Mouse (Mus musculus): ENCODE measurements around the gene Dll4. TPM values are rescaled to one million over a fixed set of nuclear protein-coding genes. Genes with fewer than 3 reads are reported as not detected.

Gene Dll4
- polyA plus RNA-seq, 1 experiment from 2014 or later: not detected

DNA sequence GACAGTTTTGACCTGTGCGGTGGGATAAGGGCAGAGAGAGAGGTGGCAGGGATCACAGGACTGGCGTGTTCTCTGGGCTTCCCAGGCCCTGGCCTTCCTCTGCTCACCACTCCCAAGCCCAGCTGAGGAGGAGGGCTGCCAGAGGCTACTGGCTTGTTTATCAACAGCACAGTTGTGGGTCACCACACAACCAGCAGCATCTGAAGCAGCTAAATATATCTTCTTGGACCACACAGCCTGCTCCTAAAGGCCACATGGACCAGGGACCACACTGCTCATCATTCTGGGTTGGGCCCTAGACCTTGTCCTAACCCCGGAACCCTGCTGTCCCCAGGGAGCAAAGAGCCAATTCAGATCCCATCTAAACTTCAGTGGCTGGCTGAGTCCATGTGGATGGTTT lies 39.4 kb downstream of the Dll4 start:
- Histone ChIP-seq H3K36me3 (ENCODE audit: inconsistent target) (0 out of 2 replicates have a peak, but pooled peaks cover 2% of the 10 kb centered on the region), H3K27ac (no peak overlapping the region), H3K79me2 (ENCODE audit: inconsistent target) (no peaks in the 10 kb centered on the region), H3K4me3 (ENCODE audit: inconsistent target) (no peak overlapping the region)
- 97% methylated on average over 3 of the region's 3 CpGs for WGBS (ENCODE audit: missing documents)

DNA sequence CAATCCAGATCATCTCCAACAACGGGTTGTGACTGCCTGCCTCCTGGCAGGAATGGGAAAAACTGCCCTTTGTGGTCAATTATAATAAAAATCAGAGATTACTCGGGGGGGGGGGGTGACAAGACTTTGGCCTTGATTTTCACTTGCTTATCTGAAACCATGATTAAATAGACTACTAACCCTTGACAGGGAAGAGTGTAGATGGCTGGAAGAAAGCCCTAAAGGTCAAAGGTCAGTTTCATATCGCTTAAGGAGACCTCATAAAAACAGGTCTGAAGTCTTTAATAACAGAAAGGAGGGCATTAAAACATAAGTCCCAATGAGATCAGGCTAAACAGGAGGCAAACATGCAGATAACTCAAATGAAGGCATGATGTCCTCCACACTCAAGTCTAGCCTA lies 41.8 kb downstream of the Dll4 start:
- Histone ChIP-seq H3K79me2 (ENCODE audit: inconsistent target) (no peaks in the 10 kb centered on the region), H3K4me3 (ENCODE audit: inconsistent target) (no peak overlapping the region), H3K36me3 (ENCODE audit: inconsistent target) (0 out of 2 replicates have a peak, but pooled peaks cover 9% of the 10 kb centered on the region), H3K27ac (no peak overlapping the region)
- WGBS (ENCODE audit: missing documents): 89% methylated on average over 3 of the region's 3 CpGs

DNA sequence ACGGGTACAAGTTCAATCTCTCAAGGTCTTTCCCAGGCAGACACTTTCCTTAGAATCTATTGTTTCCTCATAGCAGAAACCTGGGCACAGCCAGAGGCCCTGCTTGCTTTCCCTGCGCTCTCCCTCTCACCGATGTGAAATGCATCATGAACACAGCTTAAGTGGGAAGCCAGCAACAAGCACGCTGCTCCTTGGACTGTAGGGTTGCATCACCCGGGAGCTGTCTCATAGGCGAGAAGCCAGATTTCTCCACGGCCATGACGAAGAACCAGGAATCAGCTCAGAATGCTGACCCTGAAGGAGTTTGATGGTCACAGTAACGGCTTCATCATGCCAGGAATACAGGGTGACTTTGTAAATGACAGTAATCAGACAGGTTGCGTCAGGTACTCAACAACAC lies 44.5 kb downstream of the Dll4 start:
- H3K27ac ChIP-seq: no peak overlapping the region
- H3K36me3 ChIP-seq (ENCODE audit: inconsistent target): peaks cover 34% of the 10 kb centered on the region; the same call in 1 of the 2 replicates
- WGBS (ENCODE audit: missing documents): 94% methylated on average over 10 of the region's 10 CpGs
- H3K4me3 ChIP-seq (ENCODE audit: inconsistent target): no peak overlapping the region
- no peaks in the 10 kb centered on the region for H3K79me2 ChIP-seq (ENCODE audit: inconsistent target)

DNA sequence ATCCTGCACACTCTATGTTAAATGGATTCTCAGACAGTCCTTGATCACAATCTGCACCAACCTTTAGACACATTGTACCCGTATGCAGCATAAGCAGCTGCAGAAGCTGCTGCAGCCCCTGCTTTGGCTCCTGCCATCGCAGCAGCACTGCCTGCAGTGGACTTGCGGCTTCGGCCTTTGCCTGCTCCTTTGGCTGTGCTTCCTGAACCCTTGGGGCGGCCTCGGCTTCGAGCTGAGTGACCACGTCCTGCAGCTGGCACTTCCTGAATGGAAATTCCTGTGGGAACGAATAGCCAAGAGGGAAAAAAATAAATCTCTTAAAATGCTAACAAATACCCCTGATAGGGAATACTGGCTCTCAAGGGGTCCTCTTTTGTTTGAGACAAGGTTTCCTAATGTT lies 51.7 kb downstream of the Dll4 start:
- 92% methylated on average over 9 of the region's 9 CpGs for WGBS (ENCODE audit: missing documents)
- H3K36me3 ChIP-seq (ENCODE audit: inconsistent target): peaks cover 95% of the 10 kb centered on the region
- H3K4me3 ChIP-seq (ENCODE audit: inconsistent target): no peak overlapping the region
- no peaks in the 10 kb centered on the region for H3K79me2 ChIP-seq (ENCODE audit: inconsistent target)
- H3K27ac ChIP-seq: no peak overlapping the region

DNA sequence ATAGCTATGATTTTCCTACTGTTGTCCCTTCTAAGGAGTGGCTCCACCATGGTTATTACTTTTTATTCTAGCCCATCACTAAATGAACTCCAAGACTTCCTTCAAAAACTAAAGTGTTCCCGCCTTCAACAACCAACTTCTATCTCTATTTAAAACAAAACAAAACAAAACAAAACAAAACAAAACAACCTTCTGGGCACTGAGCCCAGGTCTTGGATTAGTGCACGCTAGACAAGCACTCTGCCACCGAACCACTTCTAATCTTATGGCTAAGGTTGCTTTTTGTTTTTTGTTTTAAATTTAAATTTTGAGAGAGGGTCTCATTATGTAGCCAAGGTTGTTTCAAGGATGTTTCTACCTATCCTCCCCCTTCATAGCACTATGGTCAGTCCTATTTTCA lies 52.2 kb downstream of the Dll4 start:
- 96% methylated on average over 3 of the region's 3 CpGs for WGBS (ENCODE audit: missing documents)
- Histone ChIP-seq H3K79me2 (ENCODE audit: inconsistent target) (no peaks in the 10 kb centered on the region), H3K27ac (no peak overlapping the region), H3K36me3 (ENCODE audit: inconsistent target) (peaks cover 93% of the 10 kb centered on the region), H3K4me3 (ENCODE audit: inconsistent target) (no peak overlapping the region)

DNA sequence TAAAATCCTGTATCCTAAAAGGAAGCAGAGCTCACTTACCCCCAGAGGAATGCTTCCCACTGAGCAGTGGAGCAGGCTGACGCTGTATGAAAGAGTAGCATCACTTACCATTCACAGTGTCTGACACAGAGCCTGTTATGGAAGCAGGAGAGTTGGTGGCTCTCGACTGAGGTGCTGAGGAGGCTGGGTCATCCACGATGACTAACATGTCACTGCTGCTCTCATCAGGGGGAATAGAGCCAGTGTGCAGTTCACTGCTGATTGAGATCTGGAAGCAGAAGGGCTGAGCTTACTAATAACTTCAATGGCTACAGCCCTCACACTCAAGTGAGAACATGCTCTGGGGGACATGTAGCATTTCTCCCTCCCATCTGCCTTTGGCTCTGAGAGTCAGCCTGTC lies 53.9 kb downstream of the Dll4 start:
- H3K79me2 ChIP-seq (ENCODE audit: inconsistent target): no peaks in the 10 kb centered on the region
- WGBS (ENCODE audit: missing documents): 89% methylated on average over 3 of the region's 3 CpGs
- no peak overlapping the region for H3K27ac ChIP-seq
- H3K36me3 ChIP-seq (ENCODE audit: inconsistent target): peaks cover 88% of the 10 kb centered on the region
- H3K4me3 ChIP-seq (ENCODE audit: inconsistent target): no peak overlapping the region

Other genes starting within 250 kb of the Dll4 start
- 0.33 to 11.7 TPM (median 3.7 TPM) in 3 replicates for gene Rad51, start 213.0 kb upstream of the Dll4 start, polyA plus RNA-seq (2018)
- 27.9 to 38.8 TPM (median 30.7 TPM) in 3 replicates for gene Rmdn3, start 168.8 kb upstream of the Dll4 start, polyA plus RNA-seq (2018)
- gene Gchfr, start 158.0 kb upstream of the Dll4 start, polyA plus RNA-seq (2018): 0.47 TPM in 1 of 3 replicates, not detected in the others
- not detected in 3 replicates for gene Gm14137, start 151.3 kb upstream of the Dll4 start, polyA plus RNA-seq (2018)
- gene Zfyve19, start 117.2 kb upstream of the Dll4 start, polyA plus RNA-seq (2018): 19.2 to 23.2 TPM (median 20.3 TPM) in 3 replicates
- gene Dnajc17, start 117.0 kb upstream of the Dll4 start, polyA plus RNA-seq (2018): 14.2 to 28.9 TPM (median 14.3 TPM) in 3 replicates
- not detected in 3 replicates for gene Ppp1r14d, start 95.9 kb upstream of the Dll4 start, polyA plus RNA-seq (2018)
- 0.32 to 0.56 TPM (median 0.54 TPM) in 3 replicates for gene Spint1, start 88.4 kb upstream of the Dll4 start, polyA plus RNA-seq (2018)
- gene Rhov, start 54.5 kb upstream of the Dll4 start, polyA plus RNA-seq (2018): 3.1 to 15.6 TPM (median 13.6 TPM) in 3 replicates
- gene Vps18, start 37.0 kb upstream of the Dll4 start, polyA plus RNA-seq (2018): 37.4 to 56.2 TPM (median 46.6 TPM) in 3 replicates
- gene Chac1, start 25.4 kb downstream of the Dll4 start, polyA plus RNA-seq (2018): 0.11 to 0.31 TPM in 2 of 3 replicates, not detected in the other
- 8.9 to 11.8 TPM (median 10.9 TPM) in 3 replicates for gene Ino80, start 151.9 kb downstream of the Dll4 start, polyA plus RNA-seq (2018)
- gene Exd1, start 221.8 kb downstream of the Dll4 start, polyA plus RNA-seq (2018): 0.07 to 0.10 TPM (median 0.09 TPM) in 3 replicates
- 58.0 to 67.1 TPM (median 58.9 TPM) in 3 replicates for gene Chp1, start 221.9 kb downstream of the Dll4 start, polyA plus RNA-seq (2018)